ENCODE assay signal across 28 mouse cellular contexts in the genomic region with DNA sequence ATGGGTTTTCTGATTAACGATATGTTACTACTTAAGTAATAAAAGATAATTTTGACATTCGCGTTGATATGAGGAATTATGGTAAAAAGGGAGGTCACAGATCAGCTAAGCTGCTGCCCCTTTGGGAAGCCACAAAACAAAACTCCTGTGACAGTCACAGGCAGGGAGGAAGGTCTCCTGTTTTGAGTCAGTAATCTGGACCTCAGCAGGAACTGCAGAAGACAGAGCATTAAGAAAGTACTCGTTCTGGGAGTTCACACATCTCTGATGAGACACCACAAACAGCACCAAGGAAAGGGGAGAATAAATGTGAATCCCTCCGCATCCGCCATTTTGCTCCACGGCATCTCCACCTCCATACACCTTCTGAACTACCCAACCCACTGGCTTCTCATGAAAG.
"Had no signal": no experiment of that assay in that cellular context is flagged by ENCODE, and none has a peak within 500 bp of the region (broad histone marks: within the 10 kb centered on the region; RNA-seq: fewer than 3 reads in every experiment).

No protein-coding gene starts in this region.

- DNase-seq: gastrocnemius, adult 2 months; gastrocnemius, postnatal 10 days; gastrocnemius, postnatal 25 days; heart, adult 11 months; heart, adult 2 months; heart, postnatal 14 days; heart, postnatal 36 days; kidney, adult 11 months; kidney, adult 2 months; kidney, adult 9 months; kidney, postnatal 14 days; kidney, postnatal 36 days; liver; liver, embryonic 13.5 days; liver, postnatal 0 days had no signal

- H3K9ac ChIP-seq: heart, embryonic 13.5 days; heart, embryonic 15.5 days; hindbrain, embryonic 13.5 days; hindbrain, embryonic 15.5 days; kidney, embryonic 15.5 days; limb, embryonic 12.5 days; liver, embryonic 13.5 days; liver, embryonic 15.5 days; liver, postnatal 0 days had no signal

- H3K36me3 ChIP-seq: heart, embryonic 15.5 days; hindbrain, embryonic 13.5 days; hindbrain, embryonic 15.5 days; kidney, embryonic 15.5 days; limb, embryonic 10.5 days; limb, embryonic 12.5 days; liver, embryonic 13.5 days; liver, embryonic 15.5 days had no signal

- H3K4me3 ChIP-seq: gastrocnemius, adult 2 months; heart, adult 2 months; heart, embryonic 13.5 days; heart, embryonic 15.5 days; hindbrain, embryonic 13.5 days; hindbrain, embryonic 15.5 days; kidney, embryonic 15.5 days; left cerebral cortex, adult 2 months; limb, embryonic 10.5 days; limb, embryonic 12.5 days; liver, embryonic 13.5 days; liver, embryonic 15.5 days had no signal

- H3K4me2 ChIP-seq: heart, embryonic 11.5 days; heart, embryonic 13.5 days; heart, embryonic 15.5 days; hindbrain, embryonic 13.5 days; hindbrain, embryonic 15.5 days; kidney, embryonic 15.5 days; limb, embryonic 12.5 days; liver, embryonic 11.5 days; liver, embryonic 13.5 days; liver, embryonic 15.5 days had no signal

- H3K27ac ChIP-seq: gastrocnemius, adult 2 months; heart, adult 2 months; heart, embryonic 13.5 days; heart, embryonic 15.5 days; hindbrain, embryonic 13.5 days; hindbrain, embryonic 15.5 days; hindbrain, postnatal 0 days; kidney, embryonic 15.5 days; kidney, postnatal 0 days; left cerebral cortex, adult 2 months; limb, embryonic 10.5 days; limb, embryonic 12.5 days; liver, embryonic 13.5 days; liver, embryonic 15.5 days had no signal

- H3K4me1 ChIP-seq: liver, embryonic 15.5 days had no signal

- H3K27me3 ChIP-seq: heart, embryonic 13.5 days; heart, embryonic 15.5 days; hindbrain, embryonic 13.5 days; hindbrain, embryonic 15.5 days; kidney, embryonic 15.5 days; limb, embryonic 12.5 days; liver, embryonic 13.5 days; liver, embryonic 15.5 days had no signal

- H3K9me3 ChIP-seq: heart, embryonic 13.5 days; heart, embryonic 15.5 days; hindbrain, embryonic 13.5 days; hindbrain, embryonic 15.5 days; kidney, embryonic 15.5 days; limb, embryonic 10.5 days; limb, embryonic 12.5 days; liver, embryonic 13.5 days; liver, embryonic 15.5 days had no signal

- ATAC-seq: hindbrain, postnatal 0 days; liver, postnatal 0 days had no signal
